Mouse (Mus musculus) ES-Bruce4 (cell line): Measurements from ENCODE around the gene Nfib.

ENCODE experiments used
- CTCF ChIP-seq: IDR thresholded peaks from one replicate; pipeline ENCODE4 v1.8.1; 2011; ENCODE audit warnings: low read depth, low read length
- EP300 ChIP-seq: IDR thresholded peaks from 2 replicates; pipeline ENCODE4 v1.6.1; 2011; ENCODE audit warnings: low read depth, low read length; ENCODE audit not compliant: insufficient read depth
- POLR2A ChIP-seq: IDR thresholded peaks from one replicate; pipeline ENCODE4 v1.8.1; 2011; ENCODE audit warnings: low read length; ENCODE audit not compliant: insufficient read depth

DNA sequence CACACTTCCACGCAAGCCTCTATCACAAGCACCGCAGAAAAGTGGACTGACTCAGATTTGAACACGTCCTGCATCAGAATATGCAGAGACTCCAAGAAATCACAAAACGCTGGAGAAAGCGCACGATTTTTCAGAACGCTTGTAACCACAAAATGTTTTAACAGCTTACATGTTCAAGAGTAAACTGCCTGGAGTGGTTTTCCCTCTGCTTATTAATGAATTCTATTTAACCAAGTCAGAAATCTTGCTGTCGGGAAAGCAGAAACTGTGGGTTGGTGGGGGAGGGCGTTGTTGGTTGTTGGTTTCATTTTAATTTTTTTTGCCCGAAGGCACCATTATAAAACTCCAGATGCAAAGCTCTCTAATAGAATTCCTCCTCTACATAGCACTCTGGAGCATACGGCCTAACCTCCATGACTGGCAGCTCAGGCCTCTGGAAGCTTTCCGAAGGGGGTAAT lies 82.4 kb downstream of the Nfib start:
- TF ChIP-seq CTCF = no peak
- TF ChIP-seq POLR2A = no peak
- TF ChIP-seq EP300 = no peak
